Mouse (Mus musculus): Measurements from ENCODE around the gene Nbea.

DNA sequence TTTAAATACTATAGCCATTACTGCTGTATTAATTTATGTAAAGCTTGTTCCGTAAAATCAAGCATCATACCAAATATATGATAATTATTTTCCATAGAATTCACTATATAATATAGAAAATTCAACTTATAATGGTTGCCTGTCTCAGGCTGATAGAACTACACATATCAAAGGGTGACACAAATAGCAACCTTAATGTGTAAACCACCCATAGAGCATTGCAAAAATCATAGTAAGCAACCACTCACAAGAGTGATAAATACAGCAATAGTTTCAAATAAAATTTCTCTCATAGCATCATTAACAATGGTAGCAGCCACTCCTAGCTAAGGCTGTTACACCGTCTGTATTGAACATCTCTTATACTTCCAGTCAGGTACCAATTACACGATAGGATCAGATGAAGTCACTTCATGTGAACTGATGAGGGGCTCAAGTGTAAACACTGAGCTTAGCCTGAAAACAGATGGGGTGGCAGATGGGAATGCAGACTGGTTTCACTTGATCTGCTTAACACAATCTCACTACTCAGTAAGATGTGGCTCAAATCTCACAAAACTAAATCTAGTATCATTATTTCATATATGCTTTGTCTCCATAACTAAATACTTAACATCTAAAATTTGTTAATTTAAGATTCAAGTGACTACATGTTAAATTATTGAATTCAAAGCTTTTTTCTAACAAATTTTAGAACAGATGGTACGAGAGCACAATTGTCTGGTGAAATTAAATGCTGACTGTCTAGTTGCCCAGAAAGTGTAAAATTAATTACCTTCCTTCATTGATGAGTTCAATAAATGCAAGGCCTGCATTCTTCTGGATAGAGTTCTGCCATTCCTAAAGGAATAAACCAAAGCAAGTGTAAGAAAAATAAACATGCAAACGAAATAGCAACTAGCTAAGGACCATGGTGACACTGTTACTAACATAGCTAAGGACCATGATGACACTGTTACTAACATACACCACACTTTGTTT is 310.3 kb downstream of the Nbea start:
- TF ChIP-seq ELF1 (IDR thresholded peaks at IDR 0.05; ENCODE audit: low read depth, low read length) (no peak), ZNF384 (IDR thresholded peaks at IDR 0.05; ENCODE audit: low read depth, low read length) (no peak), MYB (IDR thresholded peaks at IDR 0.05; ENCODE audit: low read depth, low read length) (no peak), POLR2A (IDR thresholded peaks at IDR 0.05; ENCODE audit: control insufficient read depth in 1 of 2, insufficient read depth in 1 of 2, low read depth in 1 of 2, low read length in 2 of 2, poor library complexity in 1 of 2) (no peak), GATA1 (IDR thresholded peaks at IDR 0.05; ENCODE audit: low read depth, low read length) (no peak), CTCF (IDR thresholded peaks at IDR 0.05 in 2 of 3, conservative IDR thresholded peaks at IDR 0.05 in 1 of 3; ENCODE audit: control insufficient read depth in 1 of 3, insufficient read depth in 1 of 3, low read depth in 2 of 3, low read length in 3 of 3, poor library complexity in 1 of 3, severe bottlenecking in 1 of 3) (no peak), EP300 (IDR thresholded peaks at IDR 0.05; ENCODE audit: low read depth in 1 of 2, low read length in 2 of 2) (no peak), HCFC1 (IDR thresholded peaks at IDR 0.05; ENCODE audit: low read depth, low read length) (no peak), TBP (IDR thresholded peaks at IDR 0.05; ENCODE audit: low read depth, low read length) (no peak), MXI1 (IDR thresholded peaks at IDR 0.05; ENCODE audit: low read depth, low read length) (no peak)
